Mouse (Mus musculus): ENCODE data around the gene Ahdc1. TPM values are rescaled to one million over a fixed set of nuclear protein-coding genes. Genes with fewer than 3 reads are reported as not detected.

The Ahdc1 gene
- polyA plus RNA-seq, 1 experiment from 2014 or later: 4.9 TPM

DNA sequence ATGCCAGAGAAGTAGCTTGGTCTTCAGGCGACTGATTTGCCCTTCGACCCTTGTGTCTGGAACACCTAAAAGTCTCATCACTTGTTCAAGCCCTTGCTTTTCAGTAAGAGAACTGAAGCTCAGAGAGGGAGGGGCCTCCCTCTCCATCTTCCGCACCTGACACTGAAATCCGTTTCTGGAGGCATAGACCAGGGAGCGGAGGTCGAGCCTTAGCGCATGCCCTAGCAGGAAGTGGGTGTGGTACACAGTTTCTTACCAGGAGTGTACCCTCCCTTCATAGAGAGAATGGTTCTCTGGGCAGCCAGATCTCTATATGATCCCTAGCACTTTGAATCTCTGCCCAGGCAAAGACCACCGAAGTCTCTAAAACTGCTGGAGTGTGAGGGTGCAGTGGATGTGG lies 62.1 kb downstream of the Ahdc1 start:
- peaks cover 22% of the 10 kb centered on the region for H3K4me1 ChIP-seq (ENCODE audit: control insufficient read depth, insufficient read depth, low read length)
- WGBS: 58% methylated on average over 8 of the region's 8 CpGs
- H3K36me3 ChIP-seq (ENCODE audit: control insufficient read depth, insufficient read depth, low read length): no peaks in the 10 kb centered on the region

DNA sequence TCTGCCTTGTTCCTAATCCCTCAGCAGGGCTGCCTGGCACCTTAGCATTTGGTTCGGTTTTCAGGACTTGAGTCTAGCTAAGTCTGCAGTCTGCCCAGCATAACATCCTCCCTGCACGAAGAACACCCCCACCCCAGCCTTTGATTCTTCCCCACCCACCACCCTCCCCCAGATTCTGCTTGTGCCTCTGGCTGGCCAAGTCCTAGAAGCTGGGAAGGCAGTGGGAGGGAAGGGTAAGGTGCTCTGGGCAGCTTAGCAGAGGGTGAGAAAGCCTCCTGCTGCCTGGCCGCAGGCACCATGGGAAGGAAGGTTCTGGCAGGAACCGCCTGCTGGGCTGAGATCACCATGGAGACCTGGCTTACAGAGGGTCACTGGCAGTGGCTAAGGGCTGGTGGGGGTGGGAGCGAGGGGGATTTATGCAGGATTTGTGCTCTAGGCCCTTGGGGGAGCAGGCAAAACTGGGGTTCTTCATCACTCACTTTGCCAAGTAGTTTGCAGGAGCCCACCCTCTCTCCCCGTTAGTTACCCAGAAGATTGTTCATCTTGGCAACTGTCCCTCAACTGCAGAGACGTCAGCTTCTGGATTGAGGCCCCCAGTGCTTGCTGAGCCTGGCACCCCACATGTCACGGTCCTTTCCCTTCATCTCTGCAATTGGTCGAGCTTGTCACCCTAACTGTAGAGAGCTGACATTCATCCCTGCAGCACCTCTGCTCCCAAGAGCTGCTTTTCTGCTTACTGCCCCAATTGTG lies 63.2 kb downstream of the Ahdc1 start:
- Histone ChIP-seq H3K9me3 (ENCODE audit: control insufficient read depth, low read length) (no peaks in the 10 kb centered on the region), H3K4me3 (ENCODE audit: low read depth, low read length) (no peak overlapping the region), H3K27me3 (ENCODE audit: control insufficient read depth, insufficient read depth, low read length) (no peaks in the 10 kb centered on the region), H3K36me3 (ENCODE audit: control insufficient read depth, insufficient read depth, low read length) (no peaks in the 10 kb centered on the region), H3K4me2 (no peak overlapping the region), H3K9ac (ENCODE audit: low read length) (peak overlapping the region; percentile 51), H3K4me1 (ENCODE audit: control insufficient read depth, insufficient read depth, low read length) (peaks cover 24% of the 10 kb centered on the region), H3K27ac (ENCODE audit: low read depth, low read length) (peak overlapping the region; percentile 40; the same call in 1 of the 2 replicates)
- 20% methylated on average over 9 of the region's 9 CpGs for WGBS
- DNase-seq (ENCODE audit: low spot score, missing footprints) (peak; percentile 87), ATAC-seq (ENCODE audit: low FRiP score) (0 out of 2 replicates have a peak, but pooled peaks have one; percentile 14)

More for the DNA sequence above, 62.1 kb downstream of the Ahdc1 start:
- Histone ChIP-seq H3K4me3 (ENCODE audit: low read depth, low read length) (no peak overlapping the region), H3K4me2 (no peak overlapping the region), H3K9me3 (ENCODE audit: control insufficient read depth, low read length) (no peaks in the 10 kb centered on the region), H3K9ac (ENCODE audit: low read length) (no peak overlapping the region), H3K27me3 (ENCODE audit: control insufficient read depth, insufficient read depth, low read length) (no peaks in the 10 kb centered on the region), H3K27ac (ENCODE audit: low read depth, low read length) (no peak overlapping the region)
- DNase-seq (ENCODE audit: low spot score, missing footprints) (no peak), ATAC-seq (ENCODE audit: low FRiP score) (no peak)

DNA sequence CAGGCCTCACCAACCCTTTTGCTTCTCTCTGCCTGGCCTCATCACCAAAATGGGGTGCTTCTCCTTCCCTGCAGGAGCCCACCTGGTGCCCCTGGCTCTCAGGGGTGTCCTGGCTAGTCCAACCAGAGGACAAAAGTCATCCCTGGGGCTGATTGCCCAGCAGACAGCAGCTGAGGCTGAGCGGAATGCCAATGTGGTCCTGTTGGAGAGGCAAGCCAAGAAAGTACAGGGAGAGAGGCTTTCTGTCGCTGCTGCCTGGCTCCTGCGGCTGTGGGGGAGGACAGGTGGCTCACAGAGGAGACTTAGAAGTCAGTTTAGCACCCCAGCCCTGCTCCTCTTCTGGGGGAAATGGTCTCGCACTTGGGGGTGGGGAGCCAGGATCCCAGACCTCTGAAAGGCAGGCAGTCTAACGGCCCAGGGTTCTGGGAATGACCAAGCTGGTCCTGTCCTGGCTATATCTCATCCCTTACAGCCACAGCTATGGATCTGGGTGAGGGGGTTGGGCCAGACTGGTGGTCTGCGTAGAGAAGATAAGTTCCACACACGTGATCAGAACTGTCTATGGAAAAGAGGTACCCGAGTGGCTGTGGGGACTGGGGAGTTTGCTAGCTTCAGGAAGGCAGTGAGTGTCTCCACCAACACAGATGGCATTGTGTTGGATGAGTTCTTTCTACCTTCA lies 64.0 kb downstream of the Ahdc1 start:
- no peak overlapping the region for H3K27ac ChIP-seq (ENCODE audit: low read depth, low read length)

DNA sequence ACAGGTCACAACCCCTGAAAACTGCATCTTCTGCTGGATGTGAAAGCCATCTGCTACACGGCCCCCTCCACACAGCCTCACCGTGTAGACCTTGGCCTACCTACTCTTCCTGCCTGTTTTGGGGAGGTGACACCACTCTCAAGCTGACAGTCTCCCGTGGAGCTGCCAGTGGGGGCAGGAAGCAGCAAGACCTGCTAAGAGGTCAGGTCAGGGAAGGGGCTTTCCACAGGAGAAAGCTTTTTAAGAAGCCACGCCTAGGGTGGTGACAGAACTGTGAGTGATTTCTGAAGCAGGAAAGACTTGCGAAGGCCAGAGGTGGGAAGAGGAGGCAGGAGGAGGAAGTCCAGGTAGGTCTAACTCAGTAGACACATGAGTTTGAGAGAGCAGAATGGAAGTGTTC lies 67.9 kb downstream of the Ahdc1 start:
- no peaks in the 10 kb centered on the region for H3K9me3 ChIP-seq (ENCODE audit: control insufficient read depth, low read length)
- no peak overlapping the region for H3K4me3 ChIP-seq (ENCODE audit: low read depth, low read length)
- no peaks in the 10 kb centered on the region for H3K36me3 ChIP-seq (ENCODE audit: control insufficient read depth, insufficient read depth, low read length)
- ATAC-seq (ENCODE audit: low FRiP score) (no peak), DNase-seq (ENCODE audit: low spot score, missing footprints) (no peak)
- H3K4me2 ChIP-seq: no peak overlapping the region
- no peak overlapping the region for H3K9ac ChIP-seq (ENCODE audit: low read length)
- peaks cover 15% of the 10 kb centered on the region for H3K4me1 ChIP-seq (ENCODE audit: control insufficient read depth, insufficient read depth, low read length)
- no peak overlapping the region for H3K27ac ChIP-seq (ENCODE audit: low read depth, low read length)
- H3K27me3 ChIP-seq (ENCODE audit: control insufficient read depth, insufficient read depth, low read length): no peaks in the 10 kb centered on the region
- 61% methylated on average over 5 of the region's 5 CpGs for WGBS

More for the DNA sequence above, 64.0 kb downstream of the Ahdc1 start:
- no peak overlapping the region for H3K4me3 ChIP-seq (ENCODE audit: low read depth, low read length)
- ATAC-seq (ENCODE audit: low FRiP score) (no peak), DNase-seq (ENCODE audit: low spot score, missing footprints) (no peak)
- WGBS: 67% methylated on average over 8 of the region's 8 CpGs
- H3K9me3 ChIP-seq (ENCODE audit: control insufficient read depth, low read length): no peaks in the 10 kb centered on the region
- H3K36me3 ChIP-seq (ENCODE audit: control insufficient read depth, insufficient read depth, low read length): no peaks in the 10 kb centered on the region
- peaks cover 24% of the 10 kb centered on the region for H3K4me1 ChIP-seq (ENCODE audit: control insufficient read depth, insufficient read depth, low read length)
- H3K4me2 ChIP-seq: no peak overlapping the region
- H3K27me3 ChIP-seq (ENCODE audit: control insufficient read depth, insufficient read depth, low read length): no peaks in the 10 kb centered on the region
- H3K9ac ChIP-seq (ENCODE audit: low read length): no peak overlapping the region

DNA sequence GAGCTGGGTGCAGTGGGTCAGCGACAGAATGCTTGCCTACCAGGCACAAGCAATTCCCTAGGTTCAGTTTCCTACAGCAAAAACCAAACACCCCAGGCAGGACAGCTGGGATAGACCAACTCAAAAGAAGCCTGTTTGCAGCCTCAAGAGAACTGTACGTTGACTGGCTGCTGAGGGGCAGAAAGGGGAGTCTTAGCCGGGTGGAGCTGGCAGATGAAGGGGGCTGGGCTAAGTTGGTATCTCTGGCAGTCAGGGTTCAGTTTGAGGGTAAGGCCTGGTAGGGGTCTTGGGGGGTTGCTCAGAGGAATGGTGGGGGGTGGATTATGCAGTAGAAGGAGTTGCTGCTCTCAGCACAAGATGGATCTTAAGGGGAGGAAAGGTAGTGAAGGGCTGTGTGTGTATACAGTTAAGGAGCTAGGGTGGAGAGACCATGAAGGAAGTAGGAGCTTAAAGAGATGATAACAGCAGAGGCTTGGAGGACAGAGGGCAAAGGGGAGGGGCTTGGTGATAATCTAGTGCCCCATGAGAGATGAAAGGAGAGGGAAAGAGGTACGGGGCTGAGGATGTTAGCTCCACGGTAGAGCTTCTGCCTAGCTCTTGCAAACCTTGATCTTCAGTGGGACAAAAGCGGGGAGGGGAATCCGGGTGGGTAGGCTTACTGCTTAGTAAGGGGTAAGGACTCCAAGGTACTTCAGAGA lies 68.5 kb downstream of the Ahdc1 start:
- H3K4me1 ChIP-seq (ENCODE audit: control insufficient read depth, insufficient read depth, low read length): peaks cover 12% of the 10 kb centered on the region
- no peak overlapping the region for H3K27ac ChIP-seq (ENCODE audit: low read depth, low read length)
- H3K4me3 ChIP-seq (ENCODE audit: low read depth, low read length): no peak overlapping the region

DNA sequence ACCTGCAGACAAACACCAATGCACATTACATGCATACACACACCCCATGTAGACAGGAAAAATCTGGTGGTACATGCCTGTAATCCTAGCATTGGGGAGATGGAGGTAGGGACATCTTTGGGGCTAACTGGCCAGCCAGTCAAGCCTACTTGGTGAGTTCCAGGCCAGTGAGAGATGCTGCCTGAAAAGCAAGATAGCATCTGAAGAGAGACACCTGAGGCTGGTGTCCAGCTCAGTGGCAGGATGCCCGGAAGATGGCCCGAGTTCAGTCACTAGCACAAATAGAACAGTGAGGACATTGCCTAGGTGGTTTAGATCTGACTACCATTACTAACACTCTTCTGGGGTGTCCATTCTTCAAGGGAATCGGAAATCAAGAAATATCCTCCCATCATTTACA lies 69.8 kb downstream of the Ahdc1 start:
- no peak for ATAC-seq (ENCODE audit: low FRiP score)

More for the DNA sequence above, 68.5 kb downstream of the Ahdc1 start:
- ATAC-seq (ENCODE audit: low FRiP score): no peak
- Histone ChIP-seq H3K9me3 (ENCODE audit: control insufficient read depth, low read length) (no peaks in the 10 kb centered on the region), H3K36me3 (ENCODE audit: control insufficient read depth, insufficient read depth, low read length) (no peaks in the 10 kb centered on the region), H3K4me2 (no peak overlapping the region), H3K9ac (ENCODE audit: low read length) (no peak overlapping the region), H3K27me3 (ENCODE audit: control insufficient read depth, insufficient read depth, low read length) (peaks cover 3% of the 10 kb centered on the region)
- WGBS: 46% methylated on average over 7 of the region's 7 CpGs
- DNase-seq (ENCODE audit: low spot score, missing footprints): no peak

DNA sequence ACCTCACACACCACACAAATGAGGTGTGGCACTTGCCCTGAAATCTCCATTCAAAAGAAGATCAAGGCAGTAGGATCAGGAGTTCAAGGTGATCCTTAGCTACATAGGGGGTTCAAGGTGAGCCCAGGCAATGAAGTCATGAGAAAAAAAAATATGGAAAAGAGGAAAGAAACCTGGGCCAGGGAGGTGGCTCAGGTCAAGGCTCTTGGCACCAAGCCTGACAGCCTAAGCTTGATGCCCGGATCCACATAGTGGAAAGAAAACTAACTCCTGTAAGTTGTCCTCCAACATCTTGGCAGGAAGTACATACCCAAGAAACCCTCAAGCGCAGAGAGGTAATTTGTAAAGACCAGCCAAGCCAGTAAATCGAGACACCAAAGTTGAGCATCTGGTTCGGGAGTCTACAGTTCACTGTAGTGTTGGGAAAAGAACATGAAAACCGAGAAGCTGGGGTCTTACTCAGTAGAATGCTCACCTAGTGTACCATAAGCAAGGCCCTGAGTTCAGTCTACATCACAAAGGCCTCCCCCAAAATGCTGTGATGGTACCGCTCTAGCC lies 71.2 kb downstream of the Ahdc1 start:
- Histone ChIP-seq H3K9ac (ENCODE audit: low read length) (no peak overlapping the region), H3K4me3 (ENCODE audit: low read depth, low read length) (no peak overlapping the region), H3K4me2 (no peak overlapping the region), H3K27me3 (ENCODE audit: control insufficient read depth, insufficient read depth, low read length) (peaks cover 13% of the 10 kb centered on the region), H3K4me1 (ENCODE audit: control insufficient read depth, insufficient read depth, low read length) (peaks cover 24% of the 10 kb centered on the region), H3K36me3 (ENCODE audit: control insufficient read depth, insufficient read depth, low read length) (no peaks in the 10 kb centered on the region), H3K9me3 (ENCODE audit: control insufficient read depth, low read length) (no peaks in the 10 kb centered on the region), H3K27ac (ENCODE audit: low read depth, low read length) (no peak overlapping the region)
- ATAC-seq (ENCODE audit: low FRiP score): no peak
- DNase-seq (ENCODE audit: low spot score, missing footprints): no peak
- 91% methylated on average over 6 of the region's 6 CpGs for WGBS

More for the DNA sequence above, 69.8 kb downstream of the Ahdc1 start:
- no peak overlapping the region for H3K27ac ChIP-seq (ENCODE audit: low read depth, low read length)
- no peak overlapping the region for H3K4me3 ChIP-seq (ENCODE audit: low read depth, low read length)
- H3K36me3 ChIP-seq (ENCODE audit: control insufficient read depth, insufficient read depth, low read length): no peaks in the 10 kb centered on the region
- H3K9ac ChIP-seq (ENCODE audit: low read length): no peak overlapping the region
- H3K4me2 ChIP-seq: no peak overlapping the region
- 94% methylated on average over 3 of the region's 3 CpGs for WGBS
- H3K9me3 ChIP-seq (ENCODE audit: control insufficient read depth, low read length): no peaks in the 10 kb centered on the region
- peaks cover 13% of the 10 kb centered on the region for H3K27me3 ChIP-seq (ENCODE audit: control insufficient read depth, insufficient read depth, low read length)
- peaks cover 18% of the 10 kb centered on the region for H3K4me1 ChIP-seq (ENCODE audit: control insufficient read depth, insufficient read depth, low read length)
- DNase-seq (ENCODE audit: low spot score, missing footprints): no peak

DNA sequence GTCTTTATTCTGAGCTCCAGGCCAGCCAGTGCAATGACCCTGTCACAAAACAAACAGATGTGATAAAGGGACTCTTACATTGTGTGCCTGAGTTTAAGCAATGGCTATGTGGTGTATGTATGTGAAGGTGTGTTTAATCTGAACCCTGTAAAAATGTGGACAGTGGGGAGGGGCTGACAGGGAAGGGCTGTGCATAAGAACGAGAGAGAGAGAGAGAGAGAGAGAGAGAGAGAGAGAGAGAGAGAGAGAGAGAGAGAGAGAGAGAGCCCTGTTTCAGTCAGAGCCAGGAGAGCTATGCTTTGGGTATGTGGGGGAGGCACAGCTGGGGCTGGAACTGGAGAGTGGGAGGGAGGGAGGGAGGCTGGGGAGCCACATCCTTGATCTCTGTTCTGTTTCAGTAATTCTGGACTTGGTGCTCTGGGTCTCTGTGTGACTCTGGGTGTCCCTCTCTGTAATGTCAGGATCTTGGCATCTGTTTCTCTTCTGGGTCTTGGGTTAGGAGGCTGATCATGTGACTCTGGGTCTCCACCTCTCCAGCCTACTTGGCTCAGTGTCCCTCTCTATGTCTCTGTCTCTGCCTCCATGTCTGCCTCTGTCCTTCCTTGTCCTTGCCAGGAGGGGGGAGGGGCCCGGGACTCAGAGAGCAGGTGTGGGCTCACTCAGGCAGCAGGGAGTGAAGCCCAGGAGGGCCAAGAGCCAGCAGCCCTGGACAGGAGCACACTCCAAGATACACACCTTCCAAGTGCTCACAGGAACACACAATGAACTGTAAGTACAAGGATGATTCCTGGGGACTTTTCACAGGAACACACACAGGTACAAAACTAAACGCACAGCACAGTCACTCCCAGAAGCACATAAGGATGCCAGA lies 73.2 kb downstream of the Ahdc1 start:
- Histone ChIP-seq H3K4me2 (peak overlapping the region; percentile 60), H3K27ac (ENCODE audit: low read depth, low read length) (no peak overlapping the region), H3K4me1 (ENCODE audit: control insufficient read depth, insufficient read depth, low read length) (peaks cover 21% of the 10 kb centered on the region), H3K9me3 (ENCODE audit: control insufficient read depth, low read length) (no peaks in the 10 kb centered on the region), H3K27me3 (ENCODE audit: control insufficient read depth, insufficient read depth, low read length) (peaks cover 13% of the 10 kb centered on the region), H3K4me3 (ENCODE audit: low read depth, low read length) (no peak overlapping the region), H3K36me3 (ENCODE audit: control insufficient read depth, insufficient read depth, low read length) (no peaks in the 10 kb centered on the region), H3K9ac (ENCODE audit: low read length) (no peak overlapping the region)
- DNase-seq (ENCODE audit: low spot score, missing footprints) (peak; percentile 90), ATAC-seq (ENCODE audit: low FRiP score) (peak; percentile 49; the same call in 1 of the 2 replicates)
- 28% methylated on average over 3 of the region's 3 CpGs for WGBS
